Mouse (Mus musculus) lung, embryonic 14.5 days (tissue): ENCODE measurements around the gene Prss38. TPM values are rescaled to one million over a fixed set of nuclear protein-coding genes. Genes with fewer than 3 reads are reported as not detected.

Source experiments
- ATAC-seq: fragments of 200-750 bp; cut with Nextera tagmentation; 2 replicates; pipeline ENCODE4 v1.8.0; 2017; ENCODE audit warnings: mild to moderate bottlenecking, moderate TSS enrichment, moderate library complexity; ENCODE audit not compliant: insufficient read depth
- DNase-seq: peaks from one replicate; pipeline ENCODE4 v3.0.0-alpha.2; 2015
- H3K27ac ChIP-seq: fragments of 300-500 bp; sonication (generic); 2 replicates; pipeline ENCODE4 v1.5.1; 2014; ENCODE audit warnings: low read depth, mild to moderate bottlenecking, moderate library complexity
- H3K27me3 ChIP-seq: fragments of 300-500 bp; sonication (generic); 2 replicates; pipeline ENCODE4 v1.6.1; 2014; ENCODE audit warnings: low read length, control low read depth; ENCODE audit not compliant: insufficient read depth
- H3K36me3 ChIP-seq: fragments of 300-500 bp; sonication (generic); 2 replicates; pipeline ENCODE4 v1.6.1; 2014; ENCODE audit warnings: control low read depth; ENCODE audit not compliant: insufficient read depth
- H3K4me1 ChIP-seq: fragments of 300-500 bp; sonication (generic); 2 replicates; pipeline ENCODE4 v1.6.1; 2014; ENCODE audit warnings: antibody characterized with exemption, control low read depth; ENCODE audit not compliant: insufficient read depth
- H3K4me2 ChIP-seq: fragments of 300-500 bp; sonication (generic); 2 replicates; pipeline ENCODE4 v1.6.1; 2014; ENCODE audit warnings: mild to moderate bottlenecking
- H3K4me3 ChIP-seq: fragments of 300-500 bp; sonication (generic); 2 replicates; pipeline ENCODE4 v1.5.1; 2014; ENCODE audit warnings: low read depth, low read length
- H3K9ac ChIP-seq: fragments of 300-500 bp; sonication (generic); 2 replicates; pipeline ENCODE4 v1.6.1; 2014
- H3K9me3 ChIP-seq: fragments of 300-500 bp; sonication (generic); 2 replicates; pipeline ENCODE4 v1.6.1; 2016; ENCODE audit warnings: low read depth, low read length, control low read depth
- CTCF ChIP-seq: IDR thresholded peaks from 2 replicates; pipeline ENCODE4 v1.5.1; 2016; ENCODE audit warnings: antibody characterized with exemption, low read depth
- WGBS: fragments of 180-500 bp; shearing (Covaris S2); extraction: QIAGEN DNeasy Blood & Tissue Kit; methylation state at CpG from one replicate; pipeline ENCODE4 v1.1.7; 2014; 5-methylcytosine and 5-hydroxymethylcytosine counted together
- polyA plus RNA-seq: library from polyadenylated mRNA; unstranded; fragments of >200 nt; fragmentation: Nextera tagmentation; extraction: Ambion mirVana; gene quantifications from 2 replicates; pipeline ENCODE4 v1.2.1, GENCODE M21; 2014

Gene Prss38
- polyA plus RNA-seq, 1 experiment from 2014 or later: not detected

DNA sequence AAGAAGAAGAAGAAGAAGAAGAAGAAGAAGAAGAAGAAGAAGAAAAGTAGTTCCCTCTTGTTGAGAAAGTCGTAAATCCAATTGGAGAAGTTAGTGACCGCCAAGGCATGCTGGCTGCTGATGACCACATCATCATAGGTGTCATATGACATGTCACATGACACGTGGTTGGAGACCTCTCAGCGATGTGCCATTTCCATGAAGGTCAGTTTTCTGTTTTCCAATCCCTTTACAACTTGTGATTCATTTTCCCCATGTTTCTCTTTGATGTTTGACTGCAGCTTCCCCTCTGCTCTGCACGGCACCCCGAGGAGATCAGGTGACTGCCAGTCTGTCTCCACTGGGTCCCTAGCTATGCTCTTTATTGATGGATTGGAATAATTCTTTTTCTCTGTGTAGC is 16.8 kb upstream of the Prss38 start:
- no peak overlapping the region for H3K27ac ChIP-seq
- no peaks in the 10 kb centered on the region for H3K27me3 ChIP-seq
- no peak overlapping the region for H3K4me2 ChIP-seq
- no peaks in the 10 kb centered on the region for H3K9me3 ChIP-seq
- no peak for DNase-seq
- TF ChIP-seq CTCF: no peak
- ATAC-seq: no peak
- peaks cover 3% of the 10 kb centered on the region; the same call in 1 of the 2 replicates for H3K4me1 ChIP-seq
- no peak overlapping the region for H3K9ac ChIP-seq
- H3K36me3 ChIP-seq: no peaks in the 10 kb centered on the region
- no peak overlapping the region for H3K4me3 ChIP-seq
- WGBS: 61% methylated on average over 6 of the region's 6 CpGs

DNA sequence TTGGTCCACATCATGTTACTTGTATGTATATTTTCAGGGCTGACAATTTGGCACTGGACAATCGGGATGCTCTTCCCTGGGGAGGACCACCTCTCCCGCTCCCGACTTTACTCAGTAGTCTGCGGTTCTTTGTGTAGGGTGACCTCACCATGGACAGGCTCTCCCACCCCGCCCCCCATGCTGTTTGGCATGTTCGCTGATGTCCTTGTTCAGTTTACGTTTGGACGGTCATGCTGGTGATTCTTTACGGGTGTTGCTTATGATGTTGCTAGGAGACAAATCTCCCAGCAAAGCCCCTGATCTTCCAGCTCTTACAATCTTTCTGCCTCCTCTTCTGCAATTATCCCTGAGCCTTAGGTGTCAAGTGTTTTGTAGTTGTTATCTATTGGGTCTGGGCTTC is 15.0 kb upstream of the Prss38 start:
- ATAC-seq (peak; percentile 48), DNase-seq (peak; percentile 64)
- H3K4me2 ChIP-seq: no peak overlapping the region
- H3K4me3 ChIP-seq: no peak overlapping the region
- H3K4me1 ChIP-seq: peaks cover 5% of the 10 kb centered on the region; the same call in 1 of the 2 replicates
- no peaks in the 10 kb centered on the region for H3K27me3 ChIP-seq
- no peak overlapping the region for H3K9ac ChIP-seq
- H3K27ac ChIP-seq: no peak overlapping the region
- no peaks in the 10 kb centered on the region for H3K9me3 ChIP-seq
- 36% methylated on average over 9 of the region's 9 CpGs for WGBS
- no peaks in the 10 kb centered on the region for H3K36me3 ChIP-seq
- no peak for TF ChIP-seq CTCF

DNA sequence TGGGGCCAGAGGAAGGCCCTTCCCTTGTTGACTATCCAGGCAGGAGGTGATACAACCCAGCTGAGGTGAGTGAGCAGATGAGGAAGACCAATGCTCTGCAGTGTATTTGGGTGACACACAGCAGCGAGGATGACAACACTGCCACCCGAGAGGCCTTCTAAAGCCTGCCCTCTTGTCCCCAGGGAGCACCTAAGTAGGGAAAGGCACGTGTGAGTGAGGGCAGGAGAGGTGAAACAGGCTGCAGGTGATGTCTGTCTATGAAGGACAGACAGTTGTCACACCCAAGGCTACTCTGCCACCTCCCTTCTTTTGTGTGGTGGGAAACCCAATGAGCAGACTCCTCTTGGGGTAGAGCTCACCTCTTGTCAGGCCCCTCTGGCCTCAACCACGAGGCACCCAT is 14.2 kb upstream of the Prss38 start:
- TF ChIP-seq CTCF: no peak
- WGBS: 60% methylated on average over 4 of the region's 4 CpGs
- H3K4me1 ChIP-seq: peaks cover 14% of the 10 kb centered on the region

DNA sequence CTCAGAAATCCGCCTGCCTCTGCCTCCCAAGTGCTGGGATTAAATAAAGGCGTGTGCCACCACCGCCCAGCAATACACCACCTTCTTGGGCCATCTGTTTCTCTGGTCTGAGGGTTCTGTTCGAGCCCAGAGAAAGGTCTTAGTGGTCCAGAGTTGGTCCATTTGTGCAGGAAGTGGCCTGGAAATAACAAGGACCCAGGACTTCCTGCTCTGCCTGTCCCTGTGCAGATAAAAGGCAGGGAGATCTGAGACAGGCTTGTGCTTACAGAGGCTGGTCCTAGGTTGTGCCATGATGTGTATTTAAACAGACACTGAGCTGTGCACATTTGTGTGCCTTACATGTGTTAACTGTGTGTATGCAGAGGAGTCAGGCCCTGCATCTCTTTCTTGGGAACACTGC is 13.3 kb upstream of the Prss38 start:
- no peak overlapping the region for H3K4me2 ChIP-seq
- TF ChIP-seq CTCF: no peak
- H3K27ac ChIP-seq: no peak overlapping the region
- no peak for ATAC-seq
- H3K4me3 ChIP-seq: no peak overlapping the region
- no peaks in the 10 kb centered on the region for H3K9me3 ChIP-seq
- WGBS: 82% methylated on average over 4 of the region's 4 CpGs
- no peak overlapping the region for H3K9ac ChIP-seq
- no peaks in the 10 kb centered on the region for H3K27me3 ChIP-seq
- no peaks in the 10 kb centered on the region for H3K36me3 ChIP-seq
- no peak for DNase-seq
- H3K4me1 ChIP-seq: peaks cover 22% of the 10 kb centered on the region

More for the DNA sequence above, 14.2 kb upstream of the Prss38 start:
- H3K9me3 ChIP-seq: no peaks in the 10 kb centered on the region
- no peak overlapping the region for H3K27ac ChIP-seq
- DNase-seq (no peak), ATAC-seq (no peak)
- H3K9ac ChIP-seq: no peak overlapping the region
- H3K4me3 ChIP-seq: no peak overlapping the region
- H3K4me2 ChIP-seq: no peak overlapping the region
- no peaks in the 10 kb centered on the region for H3K36me3 ChIP-seq
- no peaks in the 10 kb centered on the region for H3K27me3 ChIP-seq

DNA sequence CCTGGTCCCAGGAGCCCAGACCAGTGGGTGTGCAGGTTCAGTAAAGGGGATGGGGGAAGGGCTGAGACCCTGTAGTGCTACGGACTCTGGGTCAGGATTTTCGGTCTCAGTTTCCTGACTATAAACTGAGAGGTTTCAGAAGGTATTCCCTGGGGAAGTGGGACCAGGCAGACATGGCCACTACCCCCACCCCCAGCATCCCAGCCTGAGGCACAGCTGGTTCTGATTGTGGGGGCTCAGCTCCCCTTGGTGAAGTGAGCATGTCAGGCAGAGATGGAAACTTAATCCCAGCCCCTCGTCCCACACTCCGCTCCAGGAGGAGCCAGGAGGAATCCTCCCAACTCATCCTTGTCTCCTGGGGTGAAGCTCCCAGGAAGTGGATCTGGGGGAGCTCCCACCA is 12.0 kb upstream of the Prss38 start:
- no peak overlapping the region for H3K4me2 ChIP-seq
- no peaks in the 10 kb centered on the region for H3K27me3 ChIP-seq
- no peak for TF ChIP-seq CTCF
- H3K4me1 ChIP-seq: peaks cover 24% of the 10 kb centered on the region
- 38% methylated on average over 4 of the region's 4 CpGs for WGBS
- DNase-seq: no peak
- no peak for ATAC-seq
- H3K27ac ChIP-seq: no peak overlapping the region
- no peaks in the 10 kb centered on the region for H3K36me3 ChIP-seq
- H3K9me3 ChIP-seq: no peaks in the 10 kb centered on the region
- H3K4me3 ChIP-seq: no peak overlapping the region
- no peak overlapping the region for H3K9ac ChIP-seq

DNA sequence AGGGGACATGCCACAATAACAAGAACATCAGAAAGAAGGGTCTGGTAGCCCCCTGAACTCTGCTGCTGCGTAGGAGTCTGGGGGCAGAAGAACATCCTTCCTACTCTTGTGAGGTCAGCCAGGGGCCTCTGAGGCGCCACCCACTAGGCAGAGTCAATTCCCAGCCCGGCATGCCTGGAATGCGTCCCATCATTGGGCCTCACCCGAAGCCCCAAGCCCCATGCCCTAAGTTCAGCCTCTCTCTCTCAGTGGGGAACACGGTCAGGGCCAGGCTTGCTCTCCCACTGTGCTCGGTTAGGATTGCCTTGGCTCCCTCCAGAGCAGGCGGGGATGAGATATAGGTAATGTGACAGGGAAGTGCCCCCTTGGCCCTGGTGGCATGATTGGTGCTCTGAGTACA is 9.7 kb upstream of the Prss38 start:
- peak; percentile 81 for ATAC-seq
- Histone ChIP-seq H3K4me2 (peak overlapping the region; percentile 13; the same call in 1 of the 2 replicates), H3K36me3 (no peaks in the 10 kb centered on the region), H3K27me3 (no peaks in the 10 kb centered on the region), H3K9ac (peak overlapping the region; percentile 1; the same call in 1 of the 2 replicates), H3K9me3 (no peaks in the 10 kb centered on the region), H3K27ac (peak overlapping the region; percentile 77; the same call in 1 of the 2 replicates), H3K4me3 (no peak overlapping the region), H3K4me1 (peaks cover 24% of the 10 kb centered on the region)
- TF ChIP-seq CTCF: no peak
- 6% methylated on average over 8 of the region's 8 CpGs for WGBS
- DNase-seq: peak; percentile 77

DNA sequence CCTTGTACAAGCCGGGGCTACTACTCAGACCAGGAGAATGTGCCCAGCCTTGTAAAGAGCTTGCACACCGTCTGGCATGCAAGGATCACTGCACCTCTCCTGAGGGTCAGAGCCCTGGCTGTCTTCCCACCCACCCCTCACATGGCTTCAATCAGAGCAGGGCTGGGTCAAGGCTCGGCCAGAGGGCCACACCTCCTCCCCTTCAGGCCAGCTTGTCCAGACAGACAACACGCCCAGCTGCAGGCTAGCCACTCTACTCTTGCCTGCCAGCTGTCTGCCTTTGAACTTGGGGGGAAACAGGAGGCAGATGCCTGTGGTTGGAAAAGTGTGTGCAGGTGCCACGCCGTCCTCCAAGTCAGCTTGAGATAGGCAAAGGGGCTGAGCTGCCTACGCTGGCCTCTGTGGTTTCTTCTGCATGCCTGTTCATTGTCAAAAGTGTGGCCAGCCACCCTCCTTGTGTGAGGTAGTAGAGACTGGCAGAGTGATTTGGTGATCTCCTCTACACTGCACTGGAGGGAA is 9.0 kb upstream of the Prss38 start:
- Histone ChIP-seq H3K27me3 (no peaks in the 10 kb centered on the region), H3K9ac (no peak overlapping the region), H3K36me3 (no peaks in the 10 kb centered on the region), H3K9me3 (no peaks in the 10 kb centered on the region), H3K27ac (peak overlapping the region; percentile 77; the same call in 1 of the 2 replicates), H3K4me1 (peaks cover 21% of the 10 kb centered on the region), H3K4me3 (no peak overlapping the region), H3K4me2 (no peak overlapping the region)
- ATAC-seq (peak; percentile 59), DNase-seq (peak; percentile 34)
- no peak for TF ChIP-seq CTCF
- 20% methylated on average over 7 of the region's 7 CpGs for WGBS
